Mouse (Mus musculus) brain, adult 2 months (tissue): ENCODE measurements around the gene Rgl3.
A peak's percentile ranks its signal among the peaks of the same experiment; 100 is the strongest.

Experiments used
- DNase-seq: peaks from one replicate; pipeline ENCODE4 v3.0.0; 2011; ENCODE audit warnings: low read depth, low spot score

The Rgl3 gene

GRCm38 (mm10) chr9:21948790-21949189 is 40.5 kb downstream of the Rgl3 start:
- peak; percentile 67 for DNase-seq

GRCm38 (mm10) chr9:21948146-21948545 is 41.1 kb downstream of the Rgl3 start:
- DNase-seq = no peak

- no peak for DNase-seq
These were observed 41.6 kb downstream of the Rgl3 start for GRCm38 (mm10) chr9:21947540-21948130.

- no peak for DNase-seq
These were observed 45.0 kb downstream of the Rgl3 start for GRCm38 (mm10) chr9:21944267-21944666.

GRCm38 (mm10) chr9:21943638-21944037 is 45.6 kb downstream of the Rgl3 start:
- DNase-seq = no peak

- no peak for DNase-seq
These were observed 46.2 kb downstream of the Rgl3 start for GRCm38 (mm10) chr9:21943046-21943445.

GRCm38 (mm10) chr9:21938234-21938855 is 50.9 kb downstream of the Rgl3 start:
- DNase-seq = no peak

DNA sequence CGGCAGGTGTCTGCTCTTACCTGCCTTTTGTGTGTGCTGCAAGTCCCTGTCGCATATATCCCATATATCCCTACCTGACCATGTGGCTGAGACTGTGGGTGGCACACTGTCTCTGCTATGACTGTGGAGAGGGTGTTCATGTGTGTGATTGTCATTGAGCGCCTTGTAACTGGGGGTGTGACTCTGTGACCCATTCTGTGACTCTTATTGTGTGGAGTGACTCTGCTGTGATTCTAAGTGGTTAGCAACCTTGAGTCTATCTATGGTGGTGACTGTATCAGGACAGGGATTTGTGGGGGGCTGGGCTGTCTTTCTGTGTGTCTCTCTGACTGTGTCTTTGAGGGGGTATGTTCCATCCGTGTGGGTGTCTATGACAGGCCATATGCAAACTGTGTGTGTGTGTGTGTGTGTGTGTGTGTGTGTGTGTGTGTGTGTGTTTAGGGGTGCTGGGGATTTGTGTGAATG is 51.5 kb downstream of the Rgl3 start:
- DNase-seq = peak; percentile 68

GRCm38 (mm10) chr9:21936692-21937570 is 52.3 kb downstream of the Rgl3 start, which contains the start of gene Plppr2:
Plppr2 (plus strand) TSS chr9:21937033.
- DNase-seq = peak; percentile 99

DNA sequence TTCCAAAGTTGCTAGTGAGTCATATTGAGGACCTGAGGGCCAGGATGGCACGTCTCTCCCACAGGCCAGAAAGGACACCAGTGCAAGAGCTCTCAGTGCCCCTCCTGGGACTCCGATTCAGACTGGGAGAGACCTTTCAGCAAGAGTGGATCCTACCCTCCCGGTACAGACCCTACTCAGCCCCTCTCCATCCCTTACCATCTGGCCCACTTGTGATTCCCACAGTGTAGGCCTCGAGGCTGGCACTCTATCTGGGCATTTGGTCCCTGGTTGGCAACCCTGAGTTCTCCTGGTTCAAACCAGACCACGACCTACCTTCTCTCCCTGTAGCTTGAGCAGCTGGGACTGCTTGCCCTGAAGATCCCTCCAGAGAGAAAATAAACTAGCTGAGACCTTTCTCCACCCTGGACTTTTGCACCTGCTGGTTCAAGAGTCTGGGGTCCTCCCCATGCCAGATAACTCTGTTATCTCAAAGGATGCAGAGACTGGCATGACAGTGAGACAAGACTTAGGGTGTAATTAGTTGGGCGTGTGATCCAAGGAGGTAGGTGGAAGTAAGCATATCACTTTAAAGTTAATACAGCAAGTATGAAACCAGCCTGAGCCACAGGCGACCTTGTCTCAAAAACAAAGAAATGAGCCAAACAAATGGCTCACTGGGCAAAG is 53.6 kb downstream of the Rgl3 start:
- DNase-seq = no peak

DNA sequence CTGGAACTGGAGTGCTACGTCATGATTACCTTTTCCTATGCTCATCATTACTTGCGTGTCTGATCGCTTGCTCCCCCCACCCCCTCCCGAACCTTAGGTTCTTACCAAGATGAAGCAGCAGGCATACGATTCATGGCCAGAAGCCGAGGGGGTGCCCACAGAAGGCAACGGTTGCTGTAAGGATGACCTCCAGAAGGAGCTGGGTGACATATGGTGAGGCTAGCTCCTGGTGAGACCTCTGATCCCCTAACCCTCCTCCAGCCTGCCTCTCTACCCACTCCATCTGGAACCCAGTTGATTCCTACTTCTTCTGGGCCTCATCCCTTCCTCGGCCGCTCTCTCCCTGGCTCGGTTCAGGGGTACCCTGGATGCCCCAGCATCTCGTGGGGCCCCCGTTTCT is 55.2 kb downstream of the Rgl3 start:
- peak; percentile 56 for DNase-seq

DNA sequence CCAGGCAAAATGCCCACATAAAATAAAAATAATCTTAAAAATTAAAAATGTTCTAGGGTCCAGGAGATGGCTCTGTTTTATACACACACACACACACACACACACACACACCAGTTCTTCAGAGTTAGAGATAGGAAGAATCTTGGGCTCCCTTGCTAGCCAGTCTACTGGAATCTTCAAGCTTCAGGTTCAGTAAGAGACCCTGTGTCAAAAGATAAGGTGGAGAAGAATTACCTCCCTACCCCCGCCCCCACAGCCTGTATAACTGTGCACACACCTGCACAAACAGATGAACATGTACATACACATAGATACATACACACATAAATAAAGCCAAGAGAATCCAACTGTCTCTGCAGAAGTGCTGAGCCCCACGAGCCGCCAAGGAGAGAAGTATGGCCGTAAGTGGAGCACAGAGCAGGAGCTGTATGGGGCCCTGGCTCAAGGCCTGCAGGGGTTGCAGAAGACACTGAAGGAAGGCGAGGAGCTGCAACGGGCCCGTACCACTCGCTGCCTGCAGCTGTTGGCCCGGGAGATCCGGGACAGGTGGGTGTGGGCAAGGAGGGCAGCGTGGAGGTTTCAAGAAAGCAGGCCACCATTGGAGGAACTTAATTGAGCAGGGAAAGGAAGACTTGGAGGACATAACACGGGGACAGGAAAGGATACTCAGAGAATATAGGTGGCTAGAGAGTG is 56.7 kb downstream of the Rgl3 start:
- no peak for DNase-seq

DNA sequence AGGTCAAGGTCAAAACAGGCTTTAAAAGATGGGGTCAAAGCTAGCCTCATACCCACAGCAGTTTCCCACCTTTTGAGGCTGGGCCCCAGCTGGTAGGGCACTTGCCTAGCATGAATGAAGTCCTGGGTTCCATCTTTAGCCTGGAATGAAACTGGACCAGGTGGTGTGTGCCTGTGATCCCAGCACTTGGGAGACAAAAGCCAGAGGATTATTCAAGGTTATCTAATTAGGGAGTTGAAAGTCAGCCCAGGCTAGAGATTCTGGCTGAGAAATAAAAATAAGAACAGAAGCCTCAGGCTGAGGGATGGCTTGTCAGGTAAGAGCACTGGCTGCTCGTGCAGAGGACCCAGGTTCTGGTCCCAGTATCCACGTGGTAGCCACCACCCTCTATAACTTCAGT is 57.2 kb downstream of the Rgl3 start:
- DNase-seq = peak; percentile 70

- no peak for DNase-seq
These were observed 60.0 kb downstream of the Rgl3 start for GRCm38 (mm10) chr9:21929208-21929607.

DNA sequence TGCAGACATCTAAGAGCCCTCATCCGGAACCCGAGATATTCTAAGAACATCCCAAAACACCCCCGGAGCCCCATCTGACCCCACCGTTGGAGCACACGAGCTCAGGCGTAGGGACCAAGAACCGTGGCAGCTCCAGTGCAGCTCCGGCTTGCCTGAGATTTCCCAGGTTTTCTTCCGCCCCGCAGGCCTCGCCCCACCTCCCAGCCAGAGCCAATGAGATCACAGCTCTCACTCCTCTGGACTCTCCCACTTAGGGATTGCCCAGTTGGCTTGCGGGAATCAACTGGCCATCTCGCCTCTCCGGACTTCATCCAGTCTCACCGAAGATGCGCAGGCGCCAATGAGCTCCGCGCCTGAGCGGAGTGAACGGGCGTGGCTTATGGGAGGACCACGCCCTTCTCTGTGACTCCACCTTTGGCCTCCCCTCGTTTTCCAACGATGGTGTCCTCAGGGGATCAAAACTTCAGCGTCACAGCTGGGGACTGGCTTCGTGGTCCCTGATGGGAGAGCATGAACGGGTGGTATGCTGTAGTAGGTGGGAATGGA is 62.0 kb downstream of the Rgl3 start, which contains the start of the genes Ccdc159 and Tmem205:
Ccdc159 (plus strand) TSS at position 264 of the 546 bp plus-strand sequence.
Tmem205 (minus strand) TSS at position 349 of the 546 bp plus-strand sequence.
- DNase-seq = peak; percentile 100

GRCm38 (mm10) chr9:21926784-21927183 is 62.5 kb downstream of the Rgl3 start:
- peak; percentile 46 for DNase-seq

- no peak for DNase-seq
These were observed 63.1 kb downstream of the Rgl3 start for GRCm38 (mm10) chr9:21926155-21926554.

GRCm38 (mm10) chr9:21925506-21925905 is 63.7 kb downstream of the Rgl3 start:
- DNase-seq = no peak

DNA sequence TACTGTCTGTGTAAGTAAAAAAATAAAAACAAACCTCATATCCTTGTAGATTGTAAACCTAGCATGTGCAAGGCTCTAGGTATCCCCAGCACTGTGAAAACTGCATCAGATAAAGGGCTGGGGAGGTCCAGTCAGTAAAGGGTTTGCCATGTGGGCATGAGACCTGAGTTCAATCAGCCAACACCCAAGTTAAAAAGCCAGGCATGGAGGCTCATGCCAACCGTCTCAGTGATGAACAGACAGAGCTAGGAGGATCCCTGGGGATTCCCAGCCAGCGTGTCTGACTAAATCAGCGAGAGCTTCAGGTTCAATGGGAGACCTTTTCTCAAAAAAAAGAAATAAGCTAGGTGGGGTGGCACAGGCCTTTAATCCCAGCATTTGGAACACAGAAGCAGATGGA is 64.2 kb downstream of the Rgl3 start:
- no peak for DNase-seq

- DNase-seq = peak; percentile 80
These were observed 65.2 kb downstream of the Rgl3 start for GRCm38 (mm10) chr9:21924099-21924493.
